Mouse (Mus musculus) heart, postnatal 0 days (tissue): Measurements from ENCODE around the gene Gm28038.
A peak's percentile ranks its signal among the peaks of the same experiment; 100 is the strongest.

Source experiments
- CTCF ChIP-seq: IDR thresholded peaks from 2 replicates; pipeline ENCODE4 v1.5.1; 2016; ENCODE audit warnings: antibody characterized with exemption, control low read depth, low read depth
- EP300 ChIP-seq: IDR thresholded peaks from 2 replicates; pipeline ENCODE4 v1.6.1; 2016; ENCODE audit warnings: antibody characterized with exemption, low read depth

GRCm38 (mm10) chr2:30266392-30266941, 14.4 kb upstream of the Gm28038 start:
- TF ChIP-seq CTCF (no peak), EP300 (0 out of 2 replicates have a peak, but pooled peaks have one; percentile 15)
